Mouse (Mus musculus) brain, embryonic 14.5 days (tissue): ENCODE data around the gene Msantd3.

Source experiments
- CTCF ChIP-seq: fragments of 200-500 bp; IDR thresholded peaks from 2 replicates; pipeline ENCODE4 v1.5.1; 2012; ENCODE audit warnings: inconsistent platforms, mild to moderate bottlenecking, moderate library complexity, borderline replicate concordance; ENCODE audit not compliant: insufficient read depth, insufficient read length; ENCODE audit errors: extremely low read depth
- POLR2A ChIP-seq: fragments of 200-500 bp; IDR thresholded peaks from 2 replicates; pipeline ENCODE4 v1.6.1; 2012; ENCODE audit warnings: mild to moderate bottlenecking, inconsistent platforms, borderline replicate concordance; ENCODE audit not compliant: poor library complexity, insufficient read depth, insufficient read length, severe bottlenecking; ENCODE audit errors: extremely low read depth

- TF ChIP-seq CTCF (no peak), POLR2A (no peak)
Observed at GRCm38 (mm10) chr4:48536275-48536674, 3.5 kb upstream of the Msantd3 start.
